Mouse (Mus musculus) fibroblast of lung, adult 2 months (primary cell): ENCODE measurements at regions not wholly inside any gene's neighbourhood (a gene's known extent, or its start where the extent isn't known, plus 50 kb on each side); places are given as distances from the start of the nearest gene placed in this dataset.

Experiments
- DNase-seq: peaks from one replicate; pipeline ENCODE4 v3.0.0-alpha.2; 2011; ENCODE audit warnings: low read depth

- no peak for DNase-seq
These were observed 111.1 kb downstream of the Ccdc71l start for GRCm38 (mm10) chr12:32489415-32490139.

GRCm38 (mm10) chr12:32504196-32504595 lies 125.7 kb downstream of the Ccdc71l start:
- DNase-seq, result no peak

GRCm38 (mm10) chr12:32508671-32509070 lies 130.2 kb downstream of the Ccdc71l start:
- no peak for DNase-seq

GRCm38 (mm10) chr12:32525586-32525985 lies 147.1 kb downstream of the Ccdc71l start:
- DNase-seq, result no peak

GRCm38 (mm10) chr12:32531216-32531615 lies 152.7 kb downstream of the Ccdc71l start:
- DNase-seq, result no peak

GRCm38 (mm10) chr12:32533641-32534040 lies 155.1 kb downstream of the Ccdc71l start:
- no peak for DNase-seq

- DNase-seq, result no peak
These were observed 167.0 kb downstream of the Ccdc71l start for GRCm38 (mm10) chr12:32545466-32545865.

- DNase-seq, result peak; percentile 16
These were observed 167.9 kb downstream of the Ccdc71l start for GRCm38 (mm10) chr12:32546356-32546755.

GRCm38 (mm10) chr12:32553793-32554192 lies 175.3 kb downstream of the Ccdc71l start:
- no peak for DNase-seq

- DNase-seq, result no peak
These were observed 189.3 kb downstream of the Ccdc71l start for GRCm38 (mm10) chr12:32567777-32568176.

- no peak for DNase-seq
These were observed 202.8 kb downstream of the Ccdc71l start for GRCm38 (mm10) chr12:32581304-32581703.

GRCm38 (mm10) chr12:32602131-32602815 lies 217.1 kb upstream of the Nampt start:
- DNase-seq, result no peak

GRCm38 (mm10) chr12:32605353-32605752 lies 214.0 kb upstream of the Nampt start:
- no peak for DNase-seq

- peak; percentile 12 for DNase-seq
These were observed 204.3 kb upstream of the Nampt start for GRCm38 (mm10) chr12:32615000-32615399.

GRCm38 (mm10) chr12:32616086-32616485 lies 203.3 kb upstream of the Nampt start:
- no peak for DNase-seq

GRCm38 (mm10) chr12:32617031-32617430 lies 202.3 kb upstream of the Nampt start:
- no peak for DNase-seq

- DNase-seq, result no peak
These were observed 199.5 kb upstream of the Nampt start for GRCm38 (mm10) chr12:32619830-32620229.

GRCm38 (mm10) chr12:32621739-32622138 lies 197.6 kb upstream of the Nampt start:
- no peak for DNase-seq

- no peak for DNase-seq
These were observed 190.8 kb upstream of the Nampt start for GRCm38 (mm10) chr12:32628552-32628951.

- DNase-seq, result no peak
These were observed 186.4 kb upstream of the Nampt start for GRCm38 (mm10) chr12:32632935-32633334.

GRCm38 (mm10) chr12:32635055-32635454 lies 184.3 kb upstream of the Nampt start:
- no peak for DNase-seq

GRCm38 (mm10) chr12:32637400-32638100 lies 181.8 kb upstream of the Nampt start:
- peak; percentile 36 for DNase-seq

- DNase-seq, result no peak
These were observed 178.8 kb upstream of the Nampt start for GRCm38 (mm10) chr12:32640591-32640990.
